Mouse (Mus musculus) MEL (cell line): ENCODE measurements around the gene Eif5a. TPM values are rescaled to one million over a fixed set of nuclear protein-coding genes. Genes with fewer than 3 reads are reported as not detected.

Source experiments
- DNase-seq: peaks from one replicate; pipeline ENCODE4 v3.0.0; 2011; ENCODE audit warnings: low read depth, low spot score
- H3K27ac ChIP-seq: 2 replicates; pipeline ENCODE4 v1.5.1; 2012; ENCODE audit warnings: low read depth, mild to moderate bottlenecking, control low read depth, low read length, moderate library complexity; ENCODE audit not compliant: control insufficient read depth
- H3K27me3 ChIP-seq, 2 experiments: fragments of 150-350 bp in 1 of 2; sonication (generic) in 1 of 2; 2 replicates each; pipeline ENCODE4 v1.6.1; 2012; ENCODE audit warnings: low read length in 2 of 2, mild to moderate bottlenecking in 2 of 2, improper control_type of control experiment in 1 of 2, moderate library complexity in 1 of 2; ENCODE audit not compliant: insufficient read depth in 2 of 2, control insufficient read depth in 1 of 2
- H3K36me3 ChIP-seq, 2 experiments: 2 replicates each; pipeline ENCODE4 v1.6.1; 2012 to 2014; ENCODE audit warnings: low read length in 2 of 2, improper control_type of control experiment in 1 of 2, inconsistent platforms in 1 of 2, mild to moderate bottlenecking in 1 of 2; ENCODE audit not compliant: insufficient read depth in 2 of 2, control insufficient read depth in 1 of 2
- H3K4me1 ChIP-seq, 2 experiments: fragments of 150-350 bp in 1 of 2; sonication (generic) in 1 of 2; 2 replicates each; pipeline ENCODE4 v1.6.1; 2012; ENCODE audit warnings: low read length in 2 of 2, improper control_type of control experiment in 1 of 2, mild to moderate bottlenecking in 1 of 2; ENCODE audit not compliant: insufficient read depth in 2 of 2, control insufficient read depth in 1 of 2
- H3K4me3 ChIP-seq, 2 experiments: fragments of 150-350 bp in 1 of 2; sonication (generic) in 1 of 2; 2 replicates each; pipeline ENCODE4 v1.5.1; 2012; ENCODE audit warnings: low read depth in 2 of 2, low read length in 2 of 2, mild to moderate bottlenecking in 2 of 2, moderate library complexity in 2 of 2, control low read depth in 1 of 2, improper control_type of control experiment in 1 of 2; ENCODE audit not compliant: control insufficient read depth in 1 of 2, insufficient read depth in 1 of 2
- H3K79me2 ChIP-seq: 2 replicates; pipeline ENCODE4 v1.6.1; 2012; ENCODE audit warnings: mild to moderate bottlenecking, low read length, moderate library complexity; ENCODE audit not compliant: control insufficient read depth, poor library complexity, insufficient read depth
- H3K9ac ChIP-seq: 2 replicates; pipeline ENCODE4 v1.6.1; 2012; ENCODE audit warnings: low read depth, mild to moderate bottlenecking, control low read depth, low read length, moderate library complexity; ENCODE audit not compliant: control insufficient read depth, poor library complexity, severe bottlenecking
- H3K9me3 ChIP-seq: fragments of 150-350 bp; sonication (generic); replicated peaks from 2 replicates; pipeline ENCODE4 v1.6.1; 2012; ENCODE audit warnings: mild to moderate bottlenecking, low read length, improper control_type of control experiment, moderate library complexity; ENCODE audit not compliant: insufficient read depth
- CHD2 ChIP-seq: IDR thresholded peaks from 2 replicates; pipeline ENCODE4 v1.6.1; 2011; ENCODE audit warnings: low read length, improper control_type of control experiment
- GABPA ChIP-seq: IDR thresholded peaks from 2 replicates; pipeline ENCODE4 v1.6.1; 2012; ENCODE audit warnings: low read depth, mild to moderate bottlenecking, inconsistent platforms, low read length, improper control_type of control experiment, moderate library complexity
- KAT2A ChIP-seq: conservative IDR thresholded peaks from 2 replicates; pipeline ENCODE4 v1.6.1; 2012; ENCODE audit warnings: low read depth, low read length, improper control_type of control experiment, inconsistent platforms
- MAZ ChIP-seq: IDR thresholded peaks from 2 replicates; pipeline ENCODE4 v1.6.1; 2012; ENCODE audit warnings: low read depth, mild to moderate bottlenecking, inconsistent platforms, low read length, improper control_type of control experiment
- MYC ChIP-seq: IDR thresholded peaks from 2 replicates; pipeline ENCODE4 v1.6.1; 2011; ENCODE audit warnings: low read depth, mild to moderate bottlenecking, low read length, improper control_type of control experiment, moderate library complexity
- SIN3A ChIP-seq: IDR thresholded peaks from 2 replicates; pipeline ENCODE4 v1.6.1; 2012; ENCODE audit warnings: low read length, improper control_type of control experiment, inconsistent platforms
- ZKSCAN1 ChIP-seq: IDR thresholded peaks from 2 replicates; pipeline ENCODE4 v1.6.1; 2012; ENCODE audit warnings: low read depth, mild to moderate bottlenecking, inconsistent platforms, low read length, improper control_type of control experiment, moderate library complexity
- polyA plus RNA-seq, 2 experiments: library from polyadenylated mRNA; stranded (reverse) in 1 of 2; unstranded in 1 of 2; fragments of >175 nt in 1 of 2; fragments of >200 nt in 1 of 2; gene quantifications; 2 replicates each; pipeline versions ENCODE4 v1.2.1 to v1.2.4; 2012; ENCODE audit warnings: low replicate concordance in 2 of 2, low read depth in 1 of 2; ENCODE audit not compliant: insufficient read length in 2 of 2, insufficient read depth in 1 of 2, missing spikeins in 1 of 2
- total RNA-seq: library from RNA; depleted of rRNA; stranded (reverse); fragments of 300-350 nt; gene quantifications from 2 replicates; pipeline ENCODE4 v1.2.3, GENCODE M21; 2012

Gene Eif5a
- total and polyA plus RNA-seq, 3 experiments, result 1,272 to 3,185 (median 1,428) TPM

- no peak for TF ChIP-seq GABPA
- peak; percentile 97 for TF ChIP-seq MAZ
- TF ChIP-seq KAT2A, result no peak
- TF ChIP-seq CHD2, result peak; percentile 67
- TF ChIP-seq ZKSCAN1, result no peak
Measured at GRCm38 (mm10) chr11:69915667-69916627, 5.8 kb downstream of the Eif5a start (continued).

DNA sequence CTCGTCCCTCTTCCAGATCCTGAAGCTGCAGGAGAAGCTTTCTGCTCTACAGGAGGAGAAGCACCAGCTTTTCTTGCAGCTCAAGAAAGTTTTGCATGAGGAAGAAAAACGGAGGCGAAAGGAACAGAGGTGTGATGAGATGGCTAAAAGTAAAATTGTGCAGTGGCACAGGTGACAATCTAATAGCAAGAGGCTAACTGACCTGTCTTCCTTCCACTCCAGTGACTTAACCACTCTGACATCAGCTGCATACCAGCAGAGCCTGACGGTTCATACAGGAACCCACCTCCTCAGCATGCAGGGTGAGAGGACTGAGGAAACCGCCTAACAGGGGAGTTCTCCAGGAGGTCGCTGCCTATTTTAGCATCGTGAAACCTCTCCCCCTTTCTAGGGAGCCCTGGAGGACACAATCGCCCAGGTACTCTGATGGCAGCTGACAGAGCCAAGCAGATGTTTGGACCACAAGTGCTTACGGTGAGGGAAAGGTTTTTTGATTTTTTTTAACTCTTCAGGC is 6.8 kb downstream of the Eif5a start:
- DNase-seq, result peak; percentile 61
- no peaks in the 10 kb centered on the region for H3K27me3 ChIP-seq
- peak overlapping the region; percentile 77 for H3K9ac ChIP-seq
- peaks cover 4 to 53% of the 10 kb centered on the region in 2 experiments for H3K4me1 ChIP-seq
- peaks cover 22 to 51% of the 10 kb centered on the region in 2 experiments for H3K36me3 ChIP-seq
- TF ChIP-seq ZKSCAN1 (no peak), KAT2A (no peak)
- TF ChIP-seq, all 39 proteins: peak for 0
- Histone ChIP-seq H3K79me2 (peaks cover 48% of the 10 kb centered on the region), H3K4me3 (peak overlapping the region; percentile 58 to 78), H3K9me3 (no peaks in the 10 kb centered on the region), H3K27ac (peak overlapping the region; percentile 74)

DNA sequence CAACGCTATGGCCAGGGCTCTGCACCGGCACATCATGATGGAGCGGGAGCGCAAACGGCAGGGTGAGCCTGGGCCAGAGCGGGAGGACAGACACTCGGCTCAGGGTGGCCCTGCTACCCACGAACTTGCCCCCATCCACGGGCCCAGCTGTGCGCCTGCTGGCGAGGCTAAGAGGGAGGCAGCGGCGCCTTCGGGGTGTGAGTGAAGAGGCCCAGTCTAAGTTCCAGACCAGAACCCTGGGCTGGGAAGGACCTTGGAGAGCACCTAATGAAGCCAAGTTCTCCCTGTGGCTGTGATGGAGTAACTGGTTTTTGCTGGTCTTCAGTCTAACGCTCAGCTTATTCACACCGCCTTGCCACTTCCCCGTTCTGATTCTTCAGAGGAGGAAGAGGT is 7.4 kb downstream of the Eif5a start:
- TF ChIP-seq SIN3A (peak; percentile 76; the same call in 1 of the 2 replicates), MYC (no peak)
- TF ChIP-seq, all 39 proteins: peak for 1
- Histone ChIP-seq H3K9me3 (no peaks in the 10 kb centered on the region), H3K27ac (peak overlapping the region; percentile 74), H3K36me3 (peaks cover 19 to 50% of the 10 kb centered on the region in 2 experiments), H3K4me3 (peak overlapping the region; percentile 58 to 78), H3K9ac (peak overlapping the region; percentile 77), H3K27me3 (no peaks in the 10 kb centered on the region), H3K79me2 (peaks cover 42% of the 10 kb centered on the region), H3K4me1 (peaks cover 4 to 51% of the 10 kb centered on the region in 2 experiments)
- peak; percentile 87 for DNase-seq
